Mouse (Mus musculus): Measurements from ENCODE around the gene Rapgef2.

Gene Rapgef2

DNA sequence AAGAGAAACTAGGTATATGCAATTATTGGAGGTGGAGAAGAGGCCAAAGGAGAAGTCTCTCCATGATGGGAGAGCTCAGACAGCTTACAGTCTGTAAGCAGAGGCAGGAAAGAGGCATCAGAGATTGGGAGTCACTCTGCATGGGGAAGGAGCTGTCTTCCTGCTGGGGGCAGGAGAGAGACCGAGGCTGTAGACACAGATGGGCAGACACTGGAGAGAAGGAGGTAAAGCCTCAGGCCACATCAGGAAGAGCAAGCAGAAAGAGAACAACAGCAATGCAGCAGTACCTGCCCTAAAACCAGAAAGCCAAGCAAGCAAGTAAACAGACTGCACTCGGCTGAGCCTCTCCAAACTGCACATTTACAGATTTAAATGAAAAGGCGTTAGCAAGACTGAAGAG, 81.2 kb downstream of the Rapgef2 start:
- no peak for DNase-seq (ENCODE audit: low read depth in 1 of 2, low spot score in 2 of 2)

DNA sequence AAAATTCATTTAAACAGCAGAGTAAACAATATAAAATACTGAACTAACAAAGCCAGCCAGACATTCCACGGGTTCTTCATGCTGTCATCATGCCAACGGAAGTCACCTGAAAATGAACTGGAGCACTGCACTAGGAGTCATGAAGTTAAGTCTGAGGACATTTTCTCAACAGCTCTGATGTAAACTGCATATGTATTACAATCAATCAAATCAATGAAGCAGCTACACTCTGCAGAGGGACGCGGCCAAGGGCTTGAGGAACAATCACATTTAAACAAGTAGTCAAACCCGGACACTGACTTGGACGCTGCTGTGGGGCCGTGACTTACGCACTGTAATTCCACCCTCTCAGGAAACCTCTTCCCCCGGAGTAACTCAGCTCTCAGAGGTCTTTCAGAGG, 82.1 kb downstream of the Rapgef2 start:
- no peak for DNase-seq (ENCODE audit: low read depth in 1 of 2, low spot score in 2 of 2)

DNA sequence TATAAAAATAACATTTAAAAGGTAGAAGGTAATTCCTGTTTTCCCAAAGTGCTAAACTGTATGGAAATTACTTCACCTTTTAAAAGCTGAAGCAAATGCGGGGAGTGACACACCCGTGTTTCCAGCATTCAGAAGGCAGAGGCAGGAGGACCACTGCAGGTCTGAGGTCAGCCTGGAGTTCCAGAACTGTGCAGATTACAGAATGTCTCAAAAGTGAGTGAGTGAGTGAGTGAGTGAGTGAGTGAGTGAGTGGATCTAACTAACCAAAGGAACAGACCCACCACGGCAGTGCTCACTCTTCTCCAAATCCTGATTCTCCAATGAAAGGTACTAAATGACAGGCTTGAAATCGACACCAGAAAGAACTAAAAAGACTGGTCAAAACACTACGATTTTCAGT, 82.5 kb downstream of the Rapgef2 start:
- no peak for DNase-seq (ENCODE audit: low read depth in 1 of 2, low spot score in 2 of 2)

DNA sequence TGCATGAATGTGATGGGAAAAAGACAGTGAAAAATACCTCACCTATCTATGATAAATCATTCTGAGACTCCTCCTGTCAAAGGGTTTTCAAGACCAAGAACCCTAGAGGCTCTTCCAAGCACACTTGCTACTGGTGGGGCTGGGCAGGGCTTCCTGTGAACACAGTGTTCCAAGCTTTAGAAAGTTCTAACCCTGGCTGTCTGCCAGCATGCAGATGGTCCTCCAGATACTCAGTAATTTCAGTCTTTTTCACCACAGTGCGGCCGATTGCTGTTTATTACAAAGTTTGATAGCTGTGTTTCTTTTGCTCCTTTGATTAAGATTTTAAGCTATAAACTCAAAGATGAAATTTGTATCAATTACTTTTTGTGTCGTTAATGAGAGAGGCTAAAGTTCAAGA, 83.1 kb downstream of the Rapgef2 start:
- no peak for DNase-seq (ENCODE audit: low read depth in 1 of 2, low spot score in 2 of 2)

DNA sequence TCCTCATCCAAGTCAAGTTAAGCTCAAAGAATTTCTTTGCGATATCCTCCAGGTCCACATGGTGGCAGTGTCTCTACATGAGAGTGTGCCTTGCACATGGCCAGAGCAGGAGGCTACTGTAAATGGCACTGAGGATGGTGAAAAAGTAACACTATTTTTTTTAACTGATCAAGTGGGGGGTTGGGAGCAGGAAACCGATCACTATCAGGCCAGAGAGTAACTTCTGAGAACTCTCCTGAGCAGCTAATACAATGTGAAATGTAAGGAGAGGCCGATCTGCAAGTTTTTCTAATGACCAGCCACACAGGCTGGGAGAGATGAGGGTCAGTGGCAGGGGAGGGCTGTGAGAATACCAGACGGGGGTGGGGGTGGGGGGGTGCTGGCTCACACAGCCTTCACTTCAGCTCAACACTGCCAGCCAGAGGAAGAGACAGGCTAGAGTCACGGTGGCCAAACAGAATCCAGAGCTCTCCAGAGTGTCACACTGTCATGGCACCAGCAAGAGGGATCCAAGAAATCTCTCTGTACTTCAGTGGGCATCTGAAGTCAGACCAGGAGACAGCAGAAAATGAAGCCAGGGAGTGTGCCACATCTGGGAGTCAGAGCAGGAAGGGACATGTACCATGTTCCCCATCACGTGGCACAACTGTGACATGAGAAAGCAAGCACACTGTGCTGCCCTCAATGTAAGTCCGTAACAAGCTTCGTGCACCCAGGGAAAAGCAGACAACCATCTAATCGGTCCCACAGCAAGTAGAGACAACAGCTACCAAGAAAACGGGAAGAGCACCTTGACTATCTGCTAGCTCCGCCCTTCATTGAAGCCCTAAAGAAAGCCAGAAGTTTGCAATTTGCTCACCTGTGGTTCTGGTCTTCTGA, 83.8 kb downstream of the Rapgef2 start:
- no peak for DNase-seq (ENCODE audit: low read depth in 1 of 2, low spot score in 2 of 2)

DNA sequence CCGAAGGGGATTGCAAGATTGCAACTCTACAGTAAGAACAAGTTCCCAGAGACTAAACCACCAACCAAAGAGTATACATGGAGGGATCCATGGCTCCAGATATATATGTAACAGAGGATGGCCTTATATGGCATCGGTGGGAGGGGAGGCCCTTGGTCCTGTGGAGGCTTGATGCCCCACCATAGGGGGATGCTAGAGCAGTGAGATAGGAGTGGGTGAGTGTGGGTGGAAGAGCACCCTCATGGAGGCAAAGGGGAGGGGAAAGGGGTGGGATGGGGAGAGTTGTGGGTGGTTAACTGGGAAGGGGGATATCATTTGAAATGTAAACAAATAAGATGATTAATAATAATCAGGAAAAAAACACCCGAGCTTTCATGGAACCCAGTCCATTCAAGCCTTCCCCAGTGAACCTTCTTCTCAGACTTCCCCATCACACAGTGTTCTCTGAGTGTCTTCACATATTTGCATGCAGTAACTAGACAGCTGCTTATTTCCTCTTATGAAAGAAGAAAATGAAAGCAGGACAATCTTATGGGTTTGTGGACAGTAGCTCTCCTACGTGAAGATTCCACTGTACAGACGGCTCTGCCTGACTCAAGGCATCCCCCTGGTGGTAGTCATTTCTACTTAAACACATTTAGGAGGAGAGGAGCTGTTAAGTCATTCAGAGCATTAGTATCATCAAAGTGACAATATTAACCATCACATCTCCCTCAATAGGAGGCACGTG, 89.4 kb downstream of the Rapgef2 start:
- DNase-seq (ENCODE audit: low read depth in 1 of 2, low spot score in 2 of 2): peak in 1 of 2 experiments; percentile 31

DNA sequence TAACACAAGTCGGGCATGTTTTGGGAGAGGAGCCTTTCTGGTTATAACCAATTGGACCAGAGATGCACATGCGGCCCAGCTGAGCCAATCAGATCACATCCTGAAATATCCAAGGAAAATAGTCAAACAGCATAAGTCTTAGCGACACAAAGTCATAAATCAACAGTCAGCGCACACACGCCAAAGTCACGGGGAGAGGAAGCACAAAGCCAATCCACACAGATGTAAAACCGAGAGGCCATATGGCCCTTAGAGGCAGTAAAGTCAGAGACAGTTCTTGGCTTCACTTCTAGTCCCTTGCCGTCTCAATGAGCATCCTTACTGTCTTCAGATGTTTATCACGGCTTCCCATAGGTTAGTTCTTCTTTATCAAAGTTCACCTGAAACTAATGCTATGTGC, 91.0 kb downstream of the Rapgef2 start:
- DNase-seq (ENCODE audit: low read depth in 1 of 2, low spot score in 2 of 2): no peak

DNA sequence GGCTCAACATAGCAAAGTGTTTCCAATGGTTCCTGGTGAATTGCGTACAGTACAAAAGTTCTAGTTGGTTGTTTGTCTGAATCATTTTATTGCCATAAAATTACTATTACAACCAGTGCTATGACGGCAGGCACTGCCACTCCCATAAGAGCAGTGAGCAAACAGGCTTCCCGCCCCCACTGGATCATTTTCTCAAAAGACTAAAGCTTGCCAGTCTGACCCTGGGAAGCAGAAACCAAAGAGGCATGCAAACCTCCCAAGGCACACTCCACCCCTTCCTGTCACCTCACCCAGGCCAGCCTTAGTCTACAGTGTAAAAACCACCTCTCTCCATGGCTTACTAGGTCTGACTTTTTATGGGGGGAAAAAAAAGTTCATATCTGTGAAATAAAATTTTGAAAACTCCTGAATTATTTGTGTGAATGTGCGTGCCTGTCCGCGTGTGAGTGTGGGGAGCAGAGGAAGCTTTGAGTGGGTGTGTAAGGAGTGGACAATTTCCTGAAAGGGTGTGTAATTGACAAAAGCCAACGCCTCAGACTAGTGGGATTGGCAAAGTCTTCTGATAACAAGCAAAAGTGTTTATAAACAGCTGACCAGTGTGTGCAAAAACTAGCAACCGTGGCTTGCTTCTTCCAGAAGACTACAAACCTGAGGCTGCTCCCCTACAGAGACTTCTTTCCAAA, 92.1 kb downstream of the Rapgef2 start:
- DNase-seq (ENCODE audit: low read depth in 1 of 2, low spot score in 2 of 2): no peak

DNA sequence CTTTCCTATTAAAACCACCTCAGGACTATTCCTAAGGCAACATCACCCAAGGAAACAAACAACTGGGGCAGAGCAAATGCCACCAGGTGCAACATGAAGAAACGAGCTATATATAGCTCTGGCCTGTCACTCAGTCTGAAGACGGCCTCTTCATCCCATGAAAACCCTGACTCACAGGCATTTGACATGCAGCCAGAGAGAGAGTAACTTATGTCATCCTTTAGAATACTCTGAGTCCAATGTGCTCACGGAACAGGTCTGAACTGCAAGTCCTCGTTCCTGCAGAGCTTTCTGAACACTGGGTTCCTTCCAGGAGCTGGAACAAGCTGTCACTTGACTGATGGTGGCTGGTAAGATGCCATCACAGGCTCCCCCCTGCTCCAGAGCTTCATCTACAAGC, 93.3 kb downstream of the Rapgef2 start:
- DNase-seq (ENCODE audit: low read depth in 1 of 2, low spot score in 2 of 2): no peak

DNA sequence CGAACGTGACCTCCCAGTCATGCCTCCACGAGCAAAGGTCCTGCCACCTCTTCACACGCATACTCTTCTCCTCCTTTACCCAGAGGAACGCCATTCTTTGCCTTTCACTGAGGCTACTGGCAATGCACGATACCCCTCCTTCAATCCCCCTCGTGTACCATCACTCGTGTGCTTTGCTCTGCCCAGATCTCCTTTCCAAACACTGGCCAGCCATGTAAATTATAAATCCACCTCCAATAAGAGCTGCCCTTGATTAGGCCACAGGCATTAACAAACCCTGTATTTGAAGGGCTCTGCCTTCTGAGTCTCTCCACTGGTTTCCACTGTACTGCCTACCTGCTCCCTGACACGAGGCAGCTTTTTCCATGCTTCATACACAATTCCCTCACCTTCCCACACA, 94.3 kb downstream of the Rapgef2 start:
- no peak for DNase-seq (ENCODE audit: low read depth in 1 of 2, low spot score in 2 of 2)

DNA sequence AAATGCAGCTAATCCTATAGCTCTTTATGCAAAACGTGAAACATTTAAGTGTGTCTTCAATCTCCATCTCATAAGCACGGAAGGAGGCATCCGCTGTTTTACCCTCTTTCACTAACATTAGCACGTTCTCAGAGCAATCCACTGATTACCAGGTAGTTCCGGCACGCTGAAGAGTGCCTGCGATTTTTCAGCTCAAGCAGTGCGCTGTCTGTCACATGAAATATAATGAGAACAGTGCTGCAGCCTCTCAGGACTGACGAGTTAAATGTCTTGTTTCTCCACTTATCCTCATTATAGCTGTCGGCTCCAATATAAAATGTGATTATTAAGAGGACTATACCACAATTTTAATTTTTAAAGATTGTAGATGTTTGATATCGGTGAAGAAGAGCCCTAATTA, 94.8 kb downstream of the Rapgef2 start:
- DNase-seq (ENCODE audit: low read depth in 1 of 2, low spot score in 2 of 2): no peak

DNA sequence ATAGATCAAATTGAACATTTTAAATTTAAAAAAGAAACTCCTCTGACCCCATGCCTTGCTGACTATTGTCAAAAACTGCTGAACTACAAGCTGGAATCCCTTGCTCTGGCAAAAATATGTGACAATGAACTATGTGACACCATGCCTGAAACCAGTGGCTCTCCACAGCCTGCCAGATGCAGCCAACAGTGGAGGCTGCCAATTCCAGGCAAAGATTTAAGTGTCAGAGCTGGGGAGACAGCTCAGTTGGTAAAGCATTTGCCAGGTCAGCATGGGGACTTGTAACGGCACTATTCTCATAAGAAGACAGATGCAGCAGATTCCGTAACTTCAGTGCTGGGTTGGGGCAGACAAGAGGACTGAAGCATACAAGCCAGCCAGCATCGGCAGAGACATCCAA, 95.9 kb downstream of the Rapgef2 start:
- no peak for DNase-seq (ENCODE audit: low read depth in 1 of 2, low spot score in 2 of 2)

DNA sequence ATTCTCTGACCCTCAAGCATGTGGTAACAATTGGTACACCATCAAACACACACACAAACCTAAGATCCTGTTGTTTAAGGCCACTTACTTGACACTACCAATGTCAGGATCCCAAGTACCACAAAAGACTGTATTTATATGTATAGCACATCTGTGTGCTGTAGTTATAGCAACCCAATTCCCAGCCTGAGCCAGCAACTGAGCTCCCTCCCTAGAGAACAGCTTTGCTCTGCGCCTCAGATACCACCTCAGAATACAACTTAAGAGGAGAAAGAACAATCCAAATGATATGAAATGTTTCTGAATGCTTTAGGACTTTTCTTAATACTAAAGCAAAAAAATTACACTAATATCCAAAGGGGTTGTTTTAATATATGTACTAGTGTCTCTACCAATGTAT, 98.4 kb downstream of the Rapgef2 start:
- DNase-seq (ENCODE audit: low read depth in 1 of 2, low spot score in 2 of 2): no peak

DNA sequence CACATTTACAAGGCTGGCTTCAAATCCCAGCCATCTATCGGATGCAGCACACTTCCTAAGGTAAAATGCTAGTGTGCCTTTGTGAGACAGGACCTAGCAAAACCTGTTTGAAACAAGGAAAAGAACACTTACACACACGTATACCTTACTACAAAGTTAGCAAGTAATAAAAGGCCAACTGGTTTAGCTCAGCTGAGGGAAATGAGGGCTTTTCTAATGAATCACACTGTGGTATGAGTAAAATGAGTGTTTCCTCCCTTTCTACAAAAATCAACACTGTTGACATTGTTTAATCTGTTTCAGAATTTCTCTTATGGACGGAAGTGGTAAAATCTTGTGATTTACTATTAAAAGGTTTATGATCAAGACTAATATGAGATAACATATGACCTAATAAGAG, 104.0 kb downstream of the Rapgef2 start:
- DNase-seq (ENCODE audit: low read depth in 1 of 2, low spot score in 2 of 2): no peak

DNA sequence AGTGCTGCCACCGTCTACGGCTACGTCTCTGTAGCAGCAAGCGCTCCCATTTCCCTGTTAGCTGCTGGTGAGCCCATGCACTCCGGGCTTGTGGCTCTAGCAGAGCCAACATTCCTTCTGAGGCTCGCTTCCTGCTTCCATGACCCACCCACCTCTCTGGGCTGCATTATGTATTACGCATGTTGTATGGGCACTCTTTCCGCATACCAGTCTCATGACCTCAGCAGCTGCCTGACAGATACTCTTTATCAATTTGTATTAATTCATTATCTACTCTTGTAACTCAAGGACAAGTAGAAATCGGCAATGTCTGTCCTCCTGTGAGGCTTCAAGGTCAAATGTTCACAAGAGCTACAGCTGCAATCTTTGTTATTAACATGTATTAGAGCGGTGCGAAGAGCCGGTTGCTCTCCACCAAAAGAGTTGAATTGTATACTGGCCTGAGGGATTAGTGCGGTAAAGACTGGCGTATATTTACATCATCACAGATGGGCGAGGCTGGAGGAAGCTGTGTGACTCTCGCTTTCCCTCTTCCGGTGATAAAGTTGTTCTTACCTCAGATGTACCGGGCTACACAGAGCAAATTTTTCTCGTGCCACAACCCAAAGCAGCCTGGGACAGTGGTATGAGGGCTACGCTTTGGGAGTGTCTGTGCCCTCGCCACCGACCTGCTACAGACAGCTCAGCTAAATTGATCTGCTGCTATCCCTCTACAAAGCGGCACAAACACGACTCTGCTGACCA, 104.9 kb downstream of the Rapgef2 start:
- no peak for DNase-seq (ENCODE audit: low read depth in 1 of 2, low spot score in 2 of 2)

DNA sequence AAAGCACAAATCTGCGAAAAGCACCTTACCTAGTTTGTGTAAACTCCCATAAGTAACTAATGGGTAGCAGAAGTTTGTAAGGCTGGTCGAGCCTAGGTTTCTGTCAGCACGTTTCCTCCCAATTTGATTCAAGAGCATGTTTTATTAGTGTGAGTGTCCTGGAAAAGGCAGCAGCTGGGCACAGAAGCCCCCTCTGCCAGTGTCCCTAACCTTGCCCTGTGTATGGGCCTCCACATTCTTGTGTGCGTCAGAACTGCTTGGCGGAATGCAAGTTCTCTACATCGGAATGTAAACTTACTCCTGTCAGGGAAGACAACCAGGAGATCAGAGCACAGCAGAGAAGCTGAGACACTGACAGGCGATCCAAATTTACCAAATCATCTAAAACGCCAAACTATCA, 106.2 kb downstream of the Rapgef2 start:
- DNase-seq (ENCODE audit: low read depth in 1 of 2, low spot score in 2 of 2): no peak

DNA sequence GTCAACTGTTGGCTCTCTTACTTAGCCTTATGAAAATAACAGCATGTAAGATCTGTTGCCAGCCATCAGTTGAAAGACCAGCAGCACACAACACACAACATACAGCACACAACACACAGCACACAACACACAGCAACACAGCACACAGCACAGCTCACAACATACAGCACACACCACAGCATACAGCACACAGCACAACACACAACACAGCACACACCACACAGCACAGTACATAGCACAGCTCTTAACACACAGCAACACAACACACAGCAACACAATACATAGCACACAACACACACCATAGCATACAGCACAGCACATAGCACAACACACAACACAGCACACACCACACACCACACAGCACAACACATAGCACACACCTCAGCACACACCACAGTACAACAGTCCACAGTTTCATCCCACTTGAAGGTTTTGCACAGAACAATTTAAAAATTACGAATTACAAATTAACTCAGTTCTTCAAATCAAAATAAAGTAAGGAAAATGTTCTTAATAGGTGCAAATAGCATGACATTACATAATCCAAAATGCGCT, 106.7 kb downstream of the Rapgef2 start:
- no peak for DNase-seq (ENCODE audit: low read depth in 1 of 2, low spot score in 2 of 2)

DNA sequence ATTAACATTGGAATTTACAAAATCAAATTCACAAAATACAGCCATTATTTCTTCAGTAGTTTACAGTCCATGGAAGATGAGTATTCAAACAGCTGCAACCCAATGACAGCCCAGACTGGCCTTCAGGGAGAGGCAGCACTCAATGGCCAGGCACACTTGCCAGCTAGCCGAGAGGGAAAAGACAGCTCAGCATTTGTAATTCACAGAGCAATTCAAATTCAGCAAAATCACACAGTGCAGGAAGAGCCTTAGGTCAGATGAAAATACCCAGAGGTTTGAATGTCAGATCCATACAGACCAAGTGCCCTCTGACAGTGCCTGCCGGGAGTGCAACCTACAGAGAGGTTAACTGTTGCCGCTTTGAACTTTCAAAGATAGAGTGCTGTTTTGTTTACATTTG, 107.6 kb downstream of the Rapgef2 start:
- no peak for DNase-seq (ENCODE audit: low read depth in 1 of 2, low spot score in 2 of 2)

DNA sequence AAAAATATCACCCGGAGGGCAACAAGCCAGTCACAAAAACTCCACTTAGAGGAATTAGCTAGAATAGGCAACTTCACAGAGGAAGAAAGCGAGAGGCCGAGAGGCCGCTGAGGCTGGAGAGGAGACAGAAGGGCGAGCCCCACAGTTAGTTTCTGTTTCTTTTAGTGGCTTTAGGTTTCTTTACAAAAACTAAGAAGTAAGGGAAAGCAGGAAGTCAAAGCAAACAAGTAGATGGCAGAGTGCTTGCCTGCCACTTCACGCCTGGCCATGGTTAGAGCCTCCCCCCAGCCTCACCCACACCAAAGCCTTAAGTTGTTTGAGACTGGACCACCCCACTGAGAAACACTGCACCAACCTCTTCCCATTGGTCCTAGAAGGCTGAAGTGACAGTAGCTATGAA, 108.2 kb downstream of the Rapgef2 start:
- DNase-seq (ENCODE audit: low read depth in 1 of 2, low spot score in 2 of 2): peak in 1 of 2 experiments; percentile 53

DNA sequence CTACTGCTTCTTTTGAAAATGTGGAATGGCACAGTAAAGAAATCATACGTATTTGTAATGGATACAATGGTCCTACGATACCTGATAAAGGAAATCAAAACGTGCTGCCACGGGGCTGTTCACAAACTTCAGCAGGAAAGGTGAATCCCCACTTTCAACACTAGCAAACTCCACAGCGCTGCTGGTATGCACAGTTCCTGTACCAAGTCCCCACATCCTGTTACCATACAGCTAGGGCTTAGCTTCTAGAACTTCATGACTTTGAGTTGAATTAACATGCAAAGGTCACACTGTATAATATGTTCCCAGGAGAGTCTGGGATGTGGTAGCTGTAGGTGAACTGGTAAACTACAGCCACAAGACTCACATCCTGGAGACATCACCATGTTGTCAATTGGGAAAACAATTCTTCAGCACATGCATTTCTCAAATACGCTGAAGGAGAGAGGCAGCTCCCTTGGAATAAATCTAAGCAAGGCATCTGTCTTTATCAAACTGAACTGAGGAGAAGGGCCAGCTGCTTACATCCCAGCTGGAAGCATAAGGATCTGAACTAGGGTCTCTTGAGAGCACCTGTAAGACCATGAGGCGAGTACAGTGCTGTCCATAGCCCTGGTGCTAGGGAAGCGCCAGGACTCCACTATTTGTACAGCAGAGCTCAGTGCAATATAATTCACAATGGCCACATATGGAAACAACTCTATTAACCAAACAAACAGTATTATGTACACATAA, 109.0 kb downstream of the Rapgef2 start:
- DNase-seq (ENCODE audit: low read depth in 1 of 2, low spot score in 2 of 2): no peak

Data from monocyte, adult 2 months (primary cell).